Mouse (Mus musculus) forebrain, embryonic 15.5 days (tissue): ENCODE data around the gene Il17rc. TPM values are rescaled to one million over a fixed set of nuclear protein-coding genes. Genes with fewer than 3 reads are reported as not detected.
A peak's percentile ranks its signal among the peaks of the same experiment; 100 is the strongest.

Experiments
- ATAC-seq: fragments of 200-750 bp; cut with Nextera tagmentation; replicated peaks from 2 replicates; pipeline ENCODE4 v1.8.0; 2017; ENCODE audit warnings: mild to moderate bottlenecking, moderate TSS enrichment, moderate library complexity
- H3K27ac ChIP-seq: fragments of 300-500 bp; sonication (generic); replicated peaks from 2 replicates; pipeline ENCODE4 v1.5.1; 2015; ENCODE audit warnings: mild to moderate bottlenecking, inconsistent platforms
- H3K27me3 ChIP-seq: fragments of 300-500 bp; sonication (generic); 2 replicates; pipeline ENCODE4 v1.6.1; 2015; ENCODE audit warnings: inconsistent platforms
- H3K36me3 ChIP-seq: fragments of 300-500 bp; sonication (generic); 2 replicates; pipeline ENCODE4 v1.6.1; 2015; ENCODE audit warnings: mild to moderate bottlenecking, inconsistent platforms
- H3K4me1 ChIP-seq: fragments of 300-500 bp; sonication (generic); 2 replicates; pipeline ENCODE4 v1.6.1; 2015; ENCODE audit warnings: inconsistent platforms
- H3K4me2 ChIP-seq: fragments of 300-500 bp; sonication (generic); replicated peaks from 2 replicates; pipeline ENCODE4 v1.6.1; 2015; ENCODE audit warnings: mild to moderate bottlenecking, inconsistent platforms
- H3K4me3 ChIP-seq: fragments of 300-500 bp; sonication (generic); 2 replicates; pipeline ENCODE4 v1.5.1; 2015; ENCODE audit warnings: mild to moderate bottlenecking, inconsistent platforms
- H3K9ac ChIP-seq: fragments of 300-500 bp; sonication (generic); replicated peaks from 2 replicates; pipeline ENCODE4 v1.6.1; 2015; ENCODE audit warnings: mild to moderate bottlenecking, inconsistent platforms
- H3K9me3 ChIP-seq: fragments of 300-500 bp; sonication (generic); 2 replicates; pipeline ENCODE4 v1.6.1; 2016; ENCODE audit warnings: inconsistent platforms
- whole genome bisulfite sequencing: fragments of 180-500 bp; shearing (Covaris S2); methylation state at CpG from one replicate; pipeline ENCODE4 v1.1.7; 2015; ENCODE audit warnings: mixed read lengths; 5-methylcytosine and 5-hydroxymethylcytosine counted together
- polyA plus RNA-seq: library from polyadenylated mRNA; unstranded; fragments of >200 nt; fragmentation: Nextera tagmentation; extraction: Ambion mirVana; gene quantifications from 2 replicates; pipeline ENCODE4 v1.2.1, GENCODE M21; 2015

Il17rc gene
- polyA plus RNA-seq, 1 experiment from 2014 or later: 1.6 TPM

DNA sequence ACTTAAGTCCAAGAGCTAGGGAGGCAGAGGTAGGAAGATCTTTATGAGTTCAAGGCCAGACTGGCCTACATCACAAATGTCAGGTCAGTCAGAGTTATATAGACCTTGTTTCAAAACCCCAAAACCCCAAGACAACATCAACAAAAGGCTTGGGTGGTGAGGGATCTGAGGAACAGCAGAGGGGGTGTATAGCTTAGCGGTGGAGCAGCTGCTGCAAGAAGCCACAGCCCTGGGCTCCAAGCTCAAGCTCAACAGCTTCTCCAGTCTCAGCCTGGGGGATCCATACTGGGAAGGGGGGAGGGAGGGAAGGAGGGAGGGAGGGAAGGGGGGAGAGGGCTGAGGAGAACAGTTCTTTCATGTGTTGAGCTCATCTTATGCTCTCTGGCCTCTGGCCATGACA lies 34.5 kb downstream of the Il17rc start:
- H3K9me3 ChIP-seq: no peaks in the 10 kb centered on the region
- no peaks in the 10 kb centered on the region for H3K36me3 ChIP-seq
- peaks cover 15% of the 10 kb centered on the region for H3K4me1 ChIP-seq
- no peaks in the 10 kb centered on the region for H3K27me3 ChIP-seq
- no peak overlapping the region for H3K4me2 ChIP-seq
- no peak overlapping the region for H3K27ac ChIP-seq
- WGBS: 89% methylated on average over 1 of the region's 1 CpGs
- ATAC-seq: no peak
- no peak overlapping the region for H3K4me3 ChIP-seq
- no peak overlapping the region for H3K9ac ChIP-seq

DNA sequence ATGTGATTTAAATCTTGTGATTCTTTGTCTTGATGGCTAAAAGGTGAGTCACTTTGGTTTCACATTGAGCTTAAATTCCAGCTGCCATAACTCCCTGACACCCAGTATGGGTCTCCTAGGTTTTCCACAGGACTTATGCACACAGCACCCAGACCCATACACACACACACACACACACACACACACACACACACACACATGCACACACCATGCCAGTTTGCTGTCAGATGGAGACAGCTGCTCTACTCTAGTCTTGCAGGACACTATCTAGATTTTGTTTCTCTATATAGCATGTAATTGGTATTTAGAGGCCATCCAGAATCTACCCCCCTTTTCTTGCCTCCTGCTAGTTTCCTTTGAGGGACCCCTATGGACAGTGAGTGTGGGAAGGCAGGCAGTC lies 35.9 kb downstream of the Il17rc start:
- no peak for ATAC-seq
- Histone ChIP-seq H3K4me2 (no peak overlapping the region), H3K9me3 (no peaks in the 10 kb centered on the region), H3K27ac (no peak overlapping the region), H3K27me3 (no peaks in the 10 kb centered on the region), H3K4me1 (0 out of 2 replicates have a peak, but pooled peaks cover under 1% of the 10 kb centered on the region), H3K4me3 (no peak overlapping the region), H3K9ac (no peak overlapping the region), H3K36me3 (peaks cover 4% of the 10 kb centered on the region; the same call in 1 of the 2 replicates)

DNA sequence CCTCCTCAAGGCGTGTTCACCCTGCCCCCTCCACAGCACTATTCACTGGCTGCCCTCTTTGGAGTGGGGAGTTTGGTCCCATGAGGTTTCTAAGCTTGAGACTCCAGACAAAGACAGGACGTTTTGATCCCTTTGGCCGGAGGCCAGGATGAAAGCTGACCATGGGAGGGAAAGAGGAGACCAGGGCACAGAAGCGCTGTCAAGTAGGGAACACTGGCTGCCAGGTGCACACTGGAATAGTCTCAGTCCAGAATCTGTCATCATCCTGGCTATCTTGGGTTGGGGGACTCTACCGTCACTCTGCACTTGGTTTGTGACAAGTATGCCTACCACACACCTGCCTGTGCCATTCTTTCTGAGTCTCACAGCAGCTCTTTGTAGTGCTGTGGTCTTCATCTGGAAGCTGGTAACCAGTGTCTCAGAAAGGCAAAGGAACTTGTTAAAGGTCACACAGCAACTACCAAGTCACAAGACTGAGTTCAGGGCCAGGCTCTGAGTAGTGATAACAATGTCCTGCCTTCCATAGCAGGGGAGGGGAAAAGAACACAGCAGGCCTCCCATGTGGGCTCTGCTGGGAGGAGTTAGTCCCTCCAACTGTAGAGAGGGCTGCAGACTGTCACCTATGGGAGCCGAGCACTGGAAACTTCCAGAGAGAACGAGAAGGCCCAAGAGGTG lies 37.2 kb downstream of the Il17rc start:
- Histone ChIP-seq H3K4me3 (no peak overlapping the region), H3K9me3 (no peaks in the 10 kb centered on the region), H3K4me1 (no peaks in the 10 kb centered on the region), H3K27me3 (no peaks in the 10 kb centered on the region), H3K27ac (no peak overlapping the region), H3K4me2 (no peak overlapping the region), H3K36me3 (peaks cover 13% of the 10 kb centered on the region; the same call in 1 of the 2 replicates), H3K9ac (no peak overlapping the region)
- ATAC-seq: no peak
- 62% methylated on average over 7 of the region's 7 CpGs for whole genome bisulfite sequencing

DNA sequence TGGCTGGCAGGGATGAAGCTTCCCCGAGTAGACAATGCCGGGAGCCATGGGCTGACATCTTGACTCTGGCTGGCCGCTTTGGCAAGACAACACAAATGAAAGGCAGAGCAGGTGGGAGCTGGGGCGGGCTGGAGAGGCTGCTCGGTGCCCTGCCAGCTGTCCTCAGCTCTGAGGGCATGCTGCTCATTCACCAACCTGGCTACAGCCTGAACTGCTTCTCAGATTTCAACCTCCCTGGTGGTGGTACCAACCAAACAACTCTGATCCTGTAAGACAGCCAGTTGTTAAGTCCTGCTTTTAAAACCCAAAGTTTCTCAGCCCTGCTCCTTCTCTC lies 37.7 kb downstream of the Il17rc start:
- Histone ChIP-seq H3K4me2 (no peak overlapping the region), H3K9ac (no peak overlapping the region), H3K4me3 (no peak overlapping the region), H3K36me3 (peaks cover 18% of the 10 kb centered on the region), H3K27ac (no peak overlapping the region), H3K9me3 (no peaks in the 10 kb centered on the region), H3K4me1 (no peaks in the 10 kb centered on the region), H3K27me3 (no peaks in the 10 kb centered on the region)
- no peak for ATAC-seq
- 40% methylated on average over 5 of the region's 5 CpGs for WGBS

DNA sequence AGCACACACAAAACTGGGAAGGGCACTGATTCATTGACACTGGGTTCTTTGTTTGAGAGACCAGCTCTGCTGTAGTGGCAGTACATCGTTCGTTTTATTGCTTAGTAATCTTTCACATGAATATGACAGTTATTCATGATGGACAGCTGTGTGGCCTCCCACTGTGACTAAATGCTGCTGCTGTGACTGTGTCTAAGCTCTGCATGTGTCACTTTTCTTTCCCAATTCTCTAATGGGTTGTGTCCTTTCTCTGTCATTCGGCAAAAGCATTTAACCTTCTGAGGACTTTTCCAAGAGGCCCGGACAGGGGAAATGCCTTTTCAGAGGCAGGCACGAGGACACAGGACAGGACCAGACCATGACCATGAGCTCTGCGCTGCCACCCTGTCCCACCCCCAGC lies 42.7 kb downstream of the Il17rc start:
- WGBS: 90% methylated on average over 6 of the region's 6 CpGs
- ATAC-seq: no peak
- peaks cover 67% of the 10 kb centered on the region for H3K36me3 ChIP-seq

DNA sequence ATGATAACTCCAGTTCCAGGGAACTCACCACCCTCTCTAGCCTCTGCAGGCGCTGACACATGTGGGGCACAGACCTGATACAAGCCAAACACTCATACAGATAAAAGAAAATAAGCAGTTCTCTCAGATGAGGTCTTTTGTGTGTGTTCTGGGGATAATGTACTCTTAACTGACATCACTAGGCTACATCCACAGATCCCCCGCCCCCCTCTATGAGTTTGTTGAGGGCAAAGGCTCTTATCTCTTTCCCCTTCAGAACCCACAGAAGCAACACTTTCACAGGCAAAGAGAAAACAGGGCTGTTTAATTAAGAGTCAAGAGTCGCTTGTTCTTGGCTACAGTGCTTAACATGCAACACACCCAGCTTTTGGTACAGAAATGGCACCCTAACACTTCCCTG lies 43.4 kb downstream of the Il17rc start:
- Histone ChIP-seq H3K27me3 (no peaks in the 10 kb centered on the region), H3K9ac (no peak overlapping the region), H3K4me1 (no peaks in the 10 kb centered on the region), H3K36me3 (peaks cover 74% of the 10 kb centered on the region), H3K4me2 (no peak overlapping the region), H3K27ac (no peak overlapping the region), H3K9me3 (no peaks in the 10 kb centered on the region), H3K4me3 (no peak overlapping the region)
- 99% methylated on average over 3 of the region's 3 CpGs for WGBS
- ATAC-seq: no peak

More for the DNA sequence above, 42.7 kb downstream of the Il17rc start:
- no peaks in the 10 kb centered on the region for H3K9me3 ChIP-seq
- H3K4me1 ChIP-seq: no peaks in the 10 kb centered on the region
- no peak overlapping the region for H3K27ac ChIP-seq
- no peak overlapping the region for H3K4me3 ChIP-seq
- H3K27me3 ChIP-seq: no peaks in the 10 kb centered on the region
- H3K9ac ChIP-seq: no peak overlapping the region
- H3K4me2 ChIP-seq: no peak overlapping the region

DNA sequence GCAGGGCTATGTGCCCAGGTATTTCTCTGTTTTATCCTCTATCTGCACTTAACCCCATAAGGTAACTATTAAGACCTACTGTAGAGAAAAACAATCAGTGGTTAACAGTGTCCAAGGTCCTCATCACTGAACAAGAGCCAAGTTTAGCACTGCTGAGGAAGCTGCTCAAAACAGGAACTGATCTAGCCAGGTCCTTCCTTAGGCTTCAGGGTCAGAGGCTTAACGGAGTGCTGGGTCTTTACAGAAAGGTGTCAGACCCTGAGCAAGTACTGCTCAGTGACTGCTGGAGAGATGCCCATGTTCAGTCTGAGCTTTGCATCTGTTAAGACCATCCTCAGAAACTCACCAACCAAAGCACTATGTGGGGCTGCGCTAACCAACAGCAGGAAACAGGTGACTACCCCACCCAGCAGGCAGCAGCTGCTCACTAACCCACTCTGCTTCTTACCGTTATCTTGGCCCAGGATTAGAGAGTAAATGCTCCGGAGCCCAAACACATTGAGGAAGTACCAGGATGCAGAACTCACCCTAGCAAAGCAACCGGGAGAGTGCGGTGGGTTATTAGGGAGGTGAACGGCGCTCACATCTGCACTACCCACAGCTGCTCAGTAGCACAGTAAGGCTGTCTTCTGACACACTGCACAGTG lies 46.3 kb downstream of the Il17rc start:
- Histone ChIP-seq H3K9me3 (no peaks in the 10 kb centered on the region), H3K4me2 (no peak overlapping the region), H3K27ac (no peak overlapping the region), H3K4me1 (no peaks in the 10 kb centered on the region), H3K27me3 (no peaks in the 10 kb centered on the region), H3K4me3 (no peak overlapping the region), H3K36me3 (peaks cover 95% of the 10 kb centered on the region), H3K9ac (no peak overlapping the region)
- ATAC-seq: no peak
- 92% methylated on average over 8 of the region's 8 CpGs for WGBS

DNA sequence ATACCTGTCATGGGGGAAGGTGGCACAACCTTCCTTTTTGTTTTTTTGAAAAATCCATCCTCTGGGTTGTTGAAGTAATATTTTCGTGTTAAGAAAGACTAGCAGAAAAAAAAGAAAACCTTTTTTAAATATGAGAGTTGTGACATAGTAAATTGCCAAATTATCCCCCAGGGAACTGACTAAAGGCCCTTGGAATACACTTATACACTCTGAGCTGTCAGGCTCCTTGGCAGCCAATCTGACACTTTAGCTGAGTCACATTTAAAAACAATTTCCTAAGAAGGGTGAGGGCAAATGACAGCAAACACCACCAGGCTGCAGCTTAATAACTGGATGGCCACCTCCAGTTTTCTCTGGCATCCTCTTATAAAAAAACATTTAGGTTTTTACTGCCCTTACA lies 51.1 kb downstream of the Il17rc start:
- no peaks in the 10 kb centered on the region for H3K27me3 ChIP-seq
- no peak overlapping the region for H3K4me3 ChIP-seq
- H3K36me3 ChIP-seq: peaks cover 56% of the 10 kb centered on the region
- no peak overlapping the region for H3K9ac ChIP-seq
- no peak overlapping the region for H3K4me2 ChIP-seq
- ATAC-seq: no peak
- no peaks in the 10 kb centered on the region for H3K4me1 ChIP-seq
- H3K27ac ChIP-seq: no peak overlapping the region
- no peaks in the 10 kb centered on the region for H3K9me3 ChIP-seq
- WGBS: 74% methylated on average over 1 of the region's 1 CpGs

DNA sequence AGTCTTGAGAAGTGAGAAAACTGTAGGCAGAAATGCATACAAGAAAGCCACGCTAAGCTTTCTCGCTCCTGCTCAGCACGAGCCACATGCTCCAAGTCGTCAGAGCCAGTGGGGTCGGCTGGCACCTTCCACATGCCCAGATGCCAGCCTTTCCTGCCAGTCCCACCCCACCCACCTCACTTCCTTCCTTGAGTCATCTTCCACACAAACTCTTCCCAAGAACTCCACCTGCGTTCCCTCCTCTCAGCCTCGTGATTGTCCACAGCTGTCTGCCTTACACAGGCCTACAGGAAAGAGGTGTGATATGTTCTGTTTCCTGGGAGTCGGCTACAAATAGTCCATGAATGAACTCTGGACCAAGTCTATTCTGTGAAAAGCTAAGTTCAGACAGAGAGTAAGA lies 52.2 kb downstream of the Il17rc start:
- Histone ChIP-seq H3K4me2 (no peak overlapping the region), H3K9me3 (no peaks in the 10 kb centered on the region), H3K9ac (no peak overlapping the region), H3K4me3 (no peak overlapping the region), H3K27me3 (no peaks in the 10 kb centered on the region), H3K36me3 (peaks cover 46% of the 10 kb centered on the region), H3K27ac (no peak overlapping the region), H3K4me1 (no peaks in the 10 kb centered on the region)
- WGBS: 91% methylated on average over 8 of the region's 8 CpGs
- no peak for ATAC-seq

DNA sequence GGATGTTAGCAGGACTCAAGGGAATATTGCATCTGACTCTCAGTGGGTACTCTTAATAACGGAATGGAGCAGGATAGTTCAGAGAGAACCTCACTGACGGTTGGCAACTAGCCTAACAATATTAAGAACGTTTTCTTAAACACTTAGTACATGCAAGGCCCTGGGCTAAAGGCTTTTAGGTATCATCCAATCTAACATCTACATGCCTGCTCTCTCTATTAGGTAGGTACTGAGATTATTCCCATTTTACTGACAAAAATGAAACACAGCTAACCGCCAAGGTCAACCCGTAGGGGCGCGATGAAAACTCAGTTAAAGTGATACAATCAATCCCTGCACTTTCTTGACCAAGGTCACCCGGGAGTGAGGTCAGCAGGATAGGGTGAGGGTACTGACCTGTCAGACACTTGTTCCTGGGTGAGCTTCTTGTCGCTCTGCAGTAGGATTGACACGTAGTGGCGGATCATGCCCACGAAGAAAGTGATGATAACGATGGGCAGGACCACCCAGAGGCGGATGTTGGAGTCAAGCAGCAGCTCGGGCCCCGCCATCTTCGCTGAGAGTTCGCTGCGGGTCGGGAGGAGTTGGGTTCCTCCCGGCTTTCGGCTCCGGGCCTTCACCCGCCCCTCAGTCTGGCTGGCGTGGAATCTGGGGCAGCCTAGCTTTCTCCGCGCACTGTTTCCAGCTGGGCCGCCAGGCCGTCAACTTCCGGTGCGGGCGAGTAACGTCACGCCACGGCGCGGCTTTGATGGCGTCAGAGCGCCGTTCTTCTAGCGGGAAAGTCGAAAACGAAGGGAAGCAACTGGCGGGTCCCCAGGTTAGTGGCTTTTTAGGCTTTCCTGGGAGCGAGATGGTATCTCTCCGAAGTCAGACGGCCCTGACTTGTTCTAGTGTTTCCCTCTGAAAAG lies 60.0 kb downstream of the Il17rc start, which contains the start of the genes Emc3 and Fancd2:
TSS of gene Emc3 (minus strand) at position 721 of the 908 bp plus-strand sequence.
TSS of gene Fancd2 (plus strand) at position 751 of the 908 bp plus-strand sequence.
- Histone ChIP-seq H3K36me3 (no peaks in the 10 kb centered on the region), H3K9me3 (no peaks in the 10 kb centered on the region), H3K4me3 (peak within 1 kb of the TSS; percentile 54), H3K27ac (peak within 1 kb of the TSS; percentile 67), H3K9ac (peak within 1 kb of the TSS; percentile 75), H3K27me3 (no peaks in the 10 kb centered on the region), H3K4me2 (peak within 1 kb of the TSS; percentile 59), H3K4me1 (peaks cover 28% of the 10 kb centered on the region)
- under 1% methylated on average over 47 of the region's 47 CpGs for WGBS
- ATAC-seq: peak; percentile 95

DNA sequence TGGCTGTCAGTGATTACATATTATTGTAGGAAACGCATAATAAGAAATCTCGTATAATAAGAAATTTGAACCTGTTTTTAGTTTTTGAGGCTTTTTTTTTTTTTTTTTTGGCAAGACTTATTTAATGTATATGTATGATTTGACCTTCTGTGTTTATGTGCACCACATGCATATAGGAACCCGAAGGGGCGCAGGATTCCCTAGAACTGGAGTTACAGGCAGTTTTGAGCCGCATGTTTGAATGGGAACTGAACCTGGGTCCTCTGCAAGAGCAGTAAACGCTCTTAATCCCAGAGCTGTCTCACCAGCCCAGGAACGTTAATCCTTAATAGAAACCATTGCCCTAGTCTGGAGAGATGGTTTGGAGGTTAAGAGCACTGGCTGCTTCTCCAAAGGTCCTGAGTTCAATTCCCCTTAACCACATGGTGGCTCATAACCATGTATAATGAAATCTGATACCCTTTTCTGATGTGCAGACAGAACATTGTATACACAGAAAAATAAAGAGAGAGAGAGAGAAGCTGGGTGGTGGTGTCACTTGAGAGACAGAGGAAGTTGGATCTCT lies 60.7 kb downstream of the Il17rc start:
- H3K36me3 ChIP-seq: no peaks in the 10 kb centered on the region
- no peak overlapping the region for H3K27ac ChIP-seq
- WGBS: 6% methylated on average over 7 of the region's 7 CpGs
- no peaks in the 10 kb centered on the region for H3K9me3 ChIP-seq
- H3K9ac ChIP-seq: peak overlapping the region; percentile 75
- peaks cover 28% of the 10 kb centered on the region for H3K4me1 ChIP-seq
- peak overlapping the region; percentile 54 for H3K4me3 ChIP-seq
- no peaks in the 10 kb centered on the region for H3K27me3 ChIP-seq
- ATAC-seq: no peak
- H3K4me2 ChIP-seq: peak overlapping the region; percentile 59
